Comparison of ENCODE assay signal across 19 mouse cellular contexts in genomic region chr14:68361481-68361880, GRCm38 (mm10).
A peak's percentile ranks its signal among the peaks of the same experiment; 100 is the strongest.
DNase-seq lines count a peak whose midpoint lies in the region; ATAC-seq and TF ChIP-seq lines count a peak whose summit lies in the region.
"Had no signal": no experiment of that assay in that cellular context is flagged by ENCODE, and none has a peak within 500 bp of the region (broad histone marks: within the 10 kb centered on the region; RNA-seq: fewer than 3 reads in every experiment).

No protein-coding gene starts in this region.

- H3K4me2 ChIP-seq in liver, embryonic 11.5 days: no peak overlapping the region
- no peak overlapping the region for H3K4me2 ChIP-seq in forebrain, embryonic 14.5 days (ENCODE audit: low read length)
- no peak overlapping the region for H3K4me2 ChIP-seq in midbrain, embryonic 14.5 days (ENCODE audit: low read length)
- H3K4me2 ChIP-seq: heart, embryonic 12.5 days; limb, embryonic 12.5 days had no signal

- no peaks in the 10 kb centered on the region for H3K4me1 ChIP-seq in liver, adult 2 months (ENCODE audit: control insufficient read depth, insufficient read depth, low read length)
- no peaks in the 10 kb centered on the region for H3K4me1 ChIP-seq in liver, embryonic 11.5 days (replicated peaks; ENCODE audit: control insufficient read depth, insufficient read depth, low read length)
- peaks cover 8% of the 10 kb centered on the region; the same call in 1 of the 2 replicates for H3K4me1 ChIP-seq in forebrain, embryonic 14.5 days (ENCODE audit: control insufficient read depth, insufficient read depth, low read length)
- peaks cover 15% of the 10 kb centered on the region for H3K4me1 ChIP-seq in midbrain, embryonic 14.5 days (ENCODE audit: control insufficient read depth, insufficient read depth, low read length)
- H3K4me1 ChIP-seq: heart, embryonic 12.5 days; limb, embryonic 12.5 days had no signal

- ATAC-seq in liver, embryonic 11.5 days (replicated peaks; ENCODE audit: low FRiP score): no peak
- ATAC-seq in forebrain, embryonic 14.5 days: peak; percentile 94
- ATAC-seq in midbrain, embryonic 14.5 days (ENCODE audit: low FRiP score, low TSS enrichment): 0 out of 2 replicates have a peak, but pooled peaks have one; percentile 46
- ATAC-seq: liver, postnatal 0 days had no signal

- TF ChIP-seq CTCF in liver, adult 2 months (IDR thresholded peaks at IDR 0.05; ENCODE audit: low read depth, low read length): no peak

- no peaks in the 10 kb centered on the region for H3K36me3 ChIP-seq in liver, adult 2 months (ENCODE audit: control insufficient read depth, insufficient read depth, low read length)
- no peaks in the 10 kb centered on the region for H3K36me3 ChIP-seq in liver, embryonic 11.5 days (ENCODE audit: control insufficient read depth, insufficient read depth, low read length)
- H3K36me3 ChIP-seq in forebrain, embryonic 14.5 days (ENCODE audit: control insufficient read depth, insufficient read depth, low read length): no peaks in the 10 kb centered on the region
- H3K36me3 ChIP-seq in midbrain, embryonic 14.5 days (ENCODE audit: control insufficient read depth, insufficient read depth, low read length): no peaks in the 10 kb centered on the region
- H3K36me3 ChIP-seq: heart, embryonic 12.5 days; limb, embryonic 12.5 days had no signal

- H3K9ac ChIP-seq in liver, adult 2 months (ENCODE audit: low read depth, low read length): no peak overlapping the region
- H3K9ac ChIP-seq in liver, embryonic 11.5 days (ENCODE audit: low read depth, low read length): no peak overlapping the region
- H3K9ac ChIP-seq in forebrain, embryonic 14.5 days (ENCODE audit: low read length): no peak overlapping the region
- H3K9ac ChIP-seq in midbrain, embryonic 14.5 days (replicated peaks; ENCODE audit: low read length): no peak overlapping the region
- H3K9ac ChIP-seq: heart, embryonic 12.5 days; limb, embryonic 12.5 days; liver, postnatal 0 days had no signal

- H3K9me3 ChIP-seq in liver, embryonic 11.5 days (ENCODE audit: control insufficient read depth, low read length): no peaks in the 10 kb centered on the region
- H3K9me3 ChIP-seq in forebrain, embryonic 14.5 days (replicated peaks; ENCODE audit: control insufficient read depth, low read length): no peaks in the 10 kb centered on the region
- H3K9me3 ChIP-seq in midbrain, embryonic 14.5 days (ENCODE audit: control insufficient read depth, low read length): no peaks in the 10 kb centered on the region
- H3K9me3 ChIP-seq: heart, embryonic 12.5 days; limb, embryonic 12.5 days had no signal

- no peak overlapping the region for H3K4me3 ChIP-seq in liver, adult 2 months (ENCODE audit: insufficient read depth, low read depth, low read length)
- H3K4me3 ChIP-seq in liver, embryonic 11.5 days (ENCODE audit: low read depth, low read length): no peak overlapping the region
- H3K4me3 ChIP-seq in forebrain, embryonic 14.5 days (ENCODE audit: low read depth, low read length): no peak overlapping the region
- no peak overlapping the region for H3K4me3 ChIP-seq in midbrain, embryonic 14.5 days (replicated peaks; ENCODE audit: low read depth, low read length)
- H3K4me3 ChIP-seq: erythroblast, embryonic 14.5 days; heart, embryonic 12.5 days; limb, embryonic 12.5 days had no signal

- peak; percentile 10 for DNase-seq in adrenal gland, adult 2 months
- no peak for DNase-seq in adrenal gland, postnatal 4 days (ENCODE audit: low spot score in 2 of 2)
- DNase-seq in liver, adult 2 months (ENCODE audit: extremely low read depth, low read depth, low spot score): peak; percentile 7
- no peak for DNase-seq in liver, embryonic 11.5 days (ENCODE audit: low spot score)
- peak; percentile 92 for DNase-seq in forebrain, embryonic 14.5 days (ENCODE audit: low spot score)
- DNase-seq in midbrain, embryonic 14.5 days: peak; percentile 74
- no peak for DNase-seq in gastrocnemius, postnatal 4 days (ENCODE audit: low spot score in 2 of 2)
- no peak for DNase-seq in urinary bladder, adult 2 months (ENCODE audit: low spot score)
- DNase-seq: adrenal gland, adult 8-10 months; cerebellum, adult 11-12 months; gastrocnemius, postnatal 25 days; heart, postnatal 4 days; kidney, adult 11 months; liver, postnatal 0 days; thymus, postnatal 14 days had no signal

- H3K27me3 ChIP-seq in liver, adult 2 months (ENCODE audit: control insufficient read depth, insufficient read depth, low read length): no peaks in the 10 kb centered on the region
- no peaks in the 10 kb centered on the region for H3K27me3 ChIP-seq in liver, embryonic 11.5 days (replicated peaks; ENCODE audit: control insufficient read depth, insufficient read depth, low read length)
- H3K27me3 ChIP-seq in forebrain, embryonic 14.5 days (replicated peaks; ENCODE audit: control insufficient read depth, insufficient read depth, low read length): no peaks in the 10 kb centered on the region
- no peaks in the 10 kb centered on the region for H3K27me3 ChIP-seq in midbrain, embryonic 14.5 days (ENCODE audit: control insufficient read depth, insufficient read depth, low read length)
- H3K27me3 ChIP-seq: heart, embryonic 12.5 days; limb, embryonic 12.5 days had no signal

- H3K79me2 ChIP-seq in liver, adult 2 months (ENCODE audit: control insufficient read depth, insufficient read depth, low read length): no peaks in the 10 kb centered on the region

- no peak for TF ChIP-seq POLR2A in liver, adult 2 months (IDR thresholded peaks at IDR 0.05; ENCODE audit: extremely low read depth, insufficient read depth, low read length)

- 63% methylated on average over 6 of the region's 6 CpGs for WGBS in liver, adult 2 months
- WGBS in liver, embryonic 11.5 days: 75% methylated on average over 6 of the region's 6 CpGs
- 17% methylated on average over 6 of the region's 6 CpGs for WGBS in forebrain, embryonic 14.5 days
- WGBS in midbrain, embryonic 14.5 days: 23% methylated on average over 6 of the region's 6 CpGs

- no peak overlapping the region for H3K27ac ChIP-seq in liver, adult 2 months (replicated peaks; ENCODE audit: insufficient read depth, low read depth, low read length)
- H3K27ac ChIP-seq in liver, embryonic 11.5 days (ENCODE audit: low read depth, low read length): no peak overlapping the region
- peak overlapping the region; percentile 35 for H3K27ac ChIP-seq in forebrain, embryonic 14.5 days (ENCODE audit: low read depth, low read length)
- H3K27ac ChIP-seq in midbrain, embryonic 14.5 days (replicated peaks; ENCODE audit: low read depth, low read length): peak overlapping the region; percentile 50
- H3K27ac ChIP-seq: limb, embryonic 12.5 days; macrophage had no signal

Comparison
In these comparisons a context has a peak if more than half of its experiments do, and no peak if none do; other contexts are left out.
1. DNase-seq: peak in adrenal gland, adult 2 months (single experiment), liver, adult 2 months (single experiment), forebrain, embryonic 14.5 days (single experiment) and midbrain, embryonic 14.5 days (single experiment); none in adrenal gland, postnatal 4 days (0 of 2), liver, embryonic 11.5 days (single experiment), gastrocnemius, postnatal 4 days (0 of 2) and urinary bladder, adult 2 months (single experiment).
2. H3K27ac ChIP-seq: peak in forebrain, embryonic 14.5 days (single experiment) and midbrain, embryonic 14.5 days (single experiment); none in liver, adult 2 months (single experiment) and liver, embryonic 11.5 days (single experiment).